Mouse (Mus musculus) limb, embryonic 11.5 days (tissue): ENCODE data around the gene Abcc3. TPM values are rescaled to one million over a fixed set of nuclear protein-coding genes. Genes with fewer than 3 reads are reported as not detected.
A peak's percentile ranks its signal among the peaks of the same experiment; 100 is the strongest.

Experiments used
- ATAC-seq: fragments of 200-750 bp; cut with Nextera tagmentation; 2 replicates; pipeline ENCODE4 v1.8.0; 2017; ENCODE audit warnings: low read depth; ENCODE audit not compliant: insufficient number of reproducible peaks, low FRiP score, low TSS enrichment
- DNase-seq: peaks from one replicate; pipeline ENCODE4 v3.0.0-alpha.2; 2015; ENCODE audit warnings: low spot score
- H3K27ac ChIP-seq: fragments of 300-500 bp; sonication (generic); replicated peaks from 2 replicates; pipeline ENCODE4 v1.5.1; 2014; ENCODE audit warnings: low read depth, mild to moderate bottlenecking, low read length
- H3K27me3 ChIP-seq: fragments of 300-500 bp; sonication (generic); 2 replicates; pipeline ENCODE4 v1.6.1; 2014; ENCODE audit warnings: mild to moderate bottlenecking, low read length, mixed read lengths; ENCODE audit not compliant: control insufficient read depth, insufficient read depth
- H3K36me3 ChIP-seq: fragments of 300-500 bp; sonication (generic); 2 replicates; pipeline ENCODE4 v1.6.1; 2014; ENCODE audit warnings: mild to moderate bottlenecking, low read length, moderate library complexity, mixed read lengths; ENCODE audit not compliant: control insufficient read depth, insufficient read depth
- H3K4me1 ChIP-seq: fragments of 300-500 bp; sonication (generic); 2 replicates; pipeline ENCODE4 v1.6.1; 2014; ENCODE audit warnings: low read length, mixed read lengths; ENCODE audit not compliant: control insufficient read depth, insufficient read depth
- H3K4me2 ChIP-seq: fragments of 300-500 bp; sonication (generic); 2 replicates; pipeline ENCODE4 v1.6.1; 2014; ENCODE audit warnings: low read depth, mild to moderate bottlenecking, moderate library complexity; ENCODE audit not compliant: severe bottlenecking
- H3K4me3 ChIP-seq: fragments of 300-500 bp; sonication (generic); 2 replicates; pipeline ENCODE4 v1.5.1; 2014; ENCODE audit warnings: low read depth, low read length
- H3K9ac ChIP-seq: fragments of 300-500 bp; sonication (generic); 2 replicates; pipeline ENCODE4 v1.6.1; 2014; ENCODE audit warnings: mild to moderate bottlenecking, low read length
- H3K9me3 ChIP-seq: fragments of 300-500 bp; sonication (generic); 2 replicates; pipeline ENCODE4 v1.6.1; 2016; ENCODE audit warnings: low read length; ENCODE audit not compliant: control insufficient read depth
- WGBS: fragments of 180-500 bp; shearing (Covaris S2); extraction: QIAGEN DNeasy Blood & Tissue Kit; methylation state at CpG from one replicate; pipeline ENCODE4 v1.1.7; 2014; 5-methylcytosine and 5-hydroxymethylcytosine counted together
- polyA plus RNA-seq: library from polyadenylated mRNA; unstranded; fragments of >200 nt; fragmentation: Nextera tagmentation; extraction: Ambion mirVana; gene quantifications from 2 replicates; pipeline ENCODE4 v1.2.1, GENCODE M21; 2014

Gene Abcc3
- polyA plus RNA-seq, 1 experiment from 2014 or later = 0.55 TPM

DNA sequence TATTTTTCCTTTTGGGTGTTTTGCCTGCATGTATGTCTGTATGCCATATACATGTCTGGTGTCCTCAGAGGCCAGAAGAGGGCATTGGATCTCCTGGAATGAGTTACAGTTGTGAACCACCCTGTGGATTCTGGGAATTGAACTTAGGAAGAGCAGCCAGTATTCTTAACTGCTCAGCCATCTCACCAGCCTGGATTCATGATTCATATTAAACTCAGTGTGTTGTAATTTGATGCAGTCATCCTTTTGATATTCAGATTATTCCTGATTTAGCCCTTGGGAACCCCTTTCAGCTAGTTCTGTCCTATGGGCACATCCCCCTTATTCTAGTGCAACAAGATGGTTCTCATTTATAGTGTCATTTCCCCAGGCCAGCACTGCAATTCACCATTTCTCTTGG lies 56.2 kb downstream of the Abcc3 start:
- ATAC-seq = no peak
- no peak overlapping the region for H3K4me2 ChIP-seq

GRCm38 (mm10) chr11:94334386-94334968 lies 58.3 kb downstream of the Abcc3 start:
- Histone ChIP-seq H3K4me2 (no peak overlapping the region), H3K27ac (no peak overlapping the region), H3K27me3 (no peaks in the 10 kb centered on the region), H3K4me3 (no peak overlapping the region), H3K36me3 (peaks cover 8% of the 10 kb centered on the region), H3K9me3 (no peaks in the 10 kb centered on the region), H3K4me1 (no peaks in the 10 kb centered on the region; the same call in 1 of the 2 replicates), H3K9ac (no peak overlapping the region)
- 94% methylated on average over 8 of the region's 8 CpGs for WGBS
- ATAC-seq (no peak), DNase-seq (no peak)

More for the DNA sequence above, 56.2 kb downstream of the Abcc3 start:
- no peak for DNase-seq
- Histone ChIP-seq H3K27me3 (no peaks in the 10 kb centered on the region), H3K9me3 (no peaks in the 10 kb centered on the region), H3K27ac (no peak overlapping the region), H3K9ac (no peak overlapping the region), H3K36me3 (peaks cover 12% of the 10 kb centered on the region), H3K4me1 (peaks cover 12% of the 10 kb centered on the region; the same call in 1 of the 2 replicates), H3K4me3 (no peak overlapping the region)

DNA sequence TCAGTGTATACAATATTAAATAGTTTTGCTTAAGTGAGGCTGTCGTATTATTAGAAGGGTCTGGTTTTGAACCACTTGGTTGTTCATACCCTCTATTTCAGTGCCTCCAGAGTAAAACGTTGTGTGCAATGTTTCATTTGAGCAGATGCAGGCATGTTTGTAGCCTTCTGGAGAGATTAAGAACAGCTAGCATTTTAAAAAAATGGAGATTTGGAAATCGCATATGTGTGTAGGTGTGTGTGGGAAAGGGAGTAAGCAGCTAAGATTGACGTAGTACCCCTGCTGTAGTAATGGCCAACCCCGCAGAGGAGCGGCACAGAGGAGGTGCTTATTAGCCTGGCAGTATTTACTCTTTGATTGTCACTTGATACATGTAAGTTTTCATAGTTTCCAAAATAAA lies 60.1 kb downstream of the Abcc3 start:
- H3K4me2 ChIP-seq = no peak overlapping the region
- DNase-seq = no peak
- H3K27ac ChIP-seq = no peak overlapping the region
- no peak overlapping the region for H3K9ac ChIP-seq
- H3K9me3 ChIP-seq = no peaks in the 10 kb centered on the region
- peaks cover 6% of the 10 kb centered on the region for H3K36me3 ChIP-seq
- H3K4me3 ChIP-seq = no peak overlapping the region
- H3K4me1 ChIP-seq = no peaks in the 10 kb centered on the region; the same call in 1 of the 2 replicates
- H3K27me3 ChIP-seq = no peaks in the 10 kb centered on the region
- 90% methylated on average over 6 of the region's 6 CpGs for WGBS
- ATAC-seq = no peak

- Histone ChIP-seq H3K36me3 (peaks cover 4% of the 10 kb centered on the region), H3K9me3 (no peaks in the 10 kb centered on the region), H3K27me3 (no peaks in the 10 kb centered on the region), H3K27ac (no peak overlapping the region), H3K4me3 (no peak overlapping the region), H3K4me1 (peaks cover 4% of the 10 kb centered on the region; the same call in 1 of the 2 replicates), H3K9ac (no peak overlapping the region), H3K4me2 (no peak overlapping the region)
- DNase-seq = no peak
- WGBS = 93% methylated on average over 3 of the region's 3 CpGs
- ATAC-seq = no peak
Observed at GRCm38 (mm10) chr11:94330211-94330610, 62.6 kb downstream of the Abcc3 start.

- Histone ChIP-seq H3K4me1 (peaks cover 4% of the 10 kb centered on the region; the same call in 1 of the 2 replicates), H3K27ac (no peak overlapping the region), H3K36me3 (peaks cover under 1% of the 10 kb centered on the region), H3K9ac (no peak overlapping the region), H3K4me2 (no peak overlapping the region), H3K9me3 (no peaks in the 10 kb centered on the region), H3K27me3 (no peaks in the 10 kb centered on the region), H3K4me3 (no peak overlapping the region)
- DNase-seq (peak; percentile 67), ATAC-seq (no peak)
- WGBS = 67% methylated on average over 4 of the region's 4 CpGs
Observed at GRCm38 (mm10) chr11:94329270-94329891, 63.4 kb downstream of the Abcc3 start.

- no peaks in the 10 kb centered on the region for H3K27me3 ChIP-seq
- peak overlapping the region; percentile 58 for H3K4me2 ChIP-seq
- H3K36me3 ChIP-seq = no peaks in the 10 kb centered on the region; the same call in 1 of the 2 replicates
- H3K4me3 ChIP-seq = peak overlapping the region; percentile 64
- peak overlapping the region; percentile 97 for H3K27ac ChIP-seq
- no peaks in the 10 kb centered on the region for H3K9me3 ChIP-seq
- under 1% methylated on average over 10 of the region's 10 CpGs for WGBS
- ATAC-seq (no peak), DNase-seq (no peak)
- H3K9ac ChIP-seq = peak overlapping the region; percentile 96
- H3K4me1 ChIP-seq = peaks cover 4% of the 10 kb centered on the region; the same call in 1 of the 2 replicates
Observed at GRCm38 (mm10) chr11:94328644-94329025, 64.2 kb downstream of the Abcc3 start.

DNA sequence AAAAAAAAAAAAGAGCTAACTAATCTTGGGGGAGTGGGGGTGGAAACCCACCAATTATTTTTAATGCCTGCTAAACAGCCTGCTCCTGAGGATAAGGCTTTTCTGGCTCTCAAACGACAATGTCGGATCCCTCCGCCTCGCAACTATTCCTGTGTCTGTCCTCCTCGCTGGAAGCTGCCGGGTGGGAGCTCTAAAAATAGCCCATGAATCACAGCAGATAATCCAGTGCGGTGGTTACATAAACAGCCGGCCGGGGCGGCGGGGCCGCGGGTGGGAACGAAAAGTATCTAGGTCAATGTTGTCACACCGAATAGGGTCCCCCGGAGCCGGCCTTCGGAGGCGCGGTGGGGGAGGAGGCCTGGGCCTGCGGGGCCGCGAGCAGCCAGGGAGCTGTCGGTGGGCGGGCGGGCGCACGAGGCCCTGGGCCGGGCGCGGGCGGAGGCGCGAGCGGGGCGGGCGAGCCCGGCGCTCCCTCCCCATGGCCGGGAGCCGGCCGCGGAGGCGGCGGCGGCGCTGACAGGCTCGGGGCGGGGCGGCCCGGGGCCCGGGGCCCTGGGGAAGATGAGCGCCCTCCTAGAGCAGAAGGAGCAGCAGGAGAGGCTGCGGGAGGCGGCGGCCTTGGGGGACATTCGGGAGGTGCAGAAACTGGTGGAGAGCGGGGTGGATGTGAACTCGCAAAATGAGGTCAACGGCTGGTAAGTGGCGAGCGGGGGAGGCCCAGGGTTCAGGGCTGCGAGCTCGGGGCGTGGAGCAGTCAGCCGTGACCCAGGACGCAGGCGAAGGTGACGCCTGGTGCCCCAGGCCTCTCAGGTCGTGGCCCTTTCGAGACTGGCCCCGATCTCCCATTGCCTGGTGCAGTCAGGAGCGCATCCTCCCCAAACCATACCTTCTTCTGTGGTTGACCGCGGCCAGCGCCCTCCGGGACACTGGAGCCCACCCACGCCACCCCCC lies 64.8 kb downstream of the Abcc3 start, which contains the start of gene Ankrd40:
Gene Ankrd40, plus strand, starts transcription at position 309 of the 951 bp plus-strand sequence.
- H3K36me3 ChIP-seq = no peaks in the 10 kb centered on the region; the same call in 1 of the 2 replicates
- WGBS = under 1% methylated on average over 76 of the region's 78 CpGs
- no peaks in the 10 kb centered on the region for H3K9me3 ChIP-seq
- peak within 1 kb of the TSS; percentile 97 for H3K27ac ChIP-seq
- peak within 1 kb of the TSS; percentile 96 for H3K9ac ChIP-seq
- H3K4me1 ChIP-seq = peaks cover 4% of the 10 kb centered on the region; the same call in 1 of the 2 replicates
- peak; percentile 94 for DNase-seq
- H3K4me3 ChIP-seq = peak within 1 kb of the TSS; percentile 64
- no peaks in the 10 kb centered on the region for H3K27me3 ChIP-seq
- peak within 1 kb of the TSS; percentile 58 for H3K4me2 ChIP-seq
- peak; percentile 87 for ATAC-seq

- H3K4me1 ChIP-seq = peaks cover 4% of the 10 kb centered on the region; the same call in 1 of the 2 replicates
Observed at GRCm38 (mm10) chr11:94326961-94327411, 65.8 kb downstream of the Abcc3 start.

More at GRCm38 (mm10) chr11:94326961-94327411, 65.8 kb downstream of the Abcc3 start:
- no peaks in the 10 kb centered on the region for H3K27me3 ChIP-seq
- H3K36me3 ChIP-seq = no peaks in the 10 kb centered on the region; the same call in 1 of the 2 replicates
- no peaks in the 10 kb centered on the region for H3K9me3 ChIP-seq
- H3K27ac ChIP-seq = 0 out of 2 replicates have a peak overlapping the region, but pooled peaks have one; percentile 14
- ATAC-seq (no peak), DNase-seq (no peak)
- H3K4me3 ChIP-seq = peak overlapping the region; percentile 64; the same call in 1 of the 2 replicates
- peak overlapping the region; percentile 58 for H3K4me2 ChIP-seq
- 9% methylated on average over 10 of the region's 10 CpGs for WGBS
- H3K9ac ChIP-seq = peak overlapping the region; percentile 37; the same call in 1 of the 2 replicates
